Mouse (Mus musculus): ENCODE data around the gene Olfr221.
"Not testable (repeated sequence)": the region's sequence is repeated elsewhere in the genome, so short reads cannot be mapped to it uniquely, and the experiment has no call there.

Olfr221 gene

GRCm38 (mm10) chr14:52042359-52042758, at the start of gene Olfr221:
TSS of gene Olfr221 (minus strand) at chr14:52042459.
- not testable (repeated sequence) for DNase-seq (ENCODE audit: low spot score)

DNA sequence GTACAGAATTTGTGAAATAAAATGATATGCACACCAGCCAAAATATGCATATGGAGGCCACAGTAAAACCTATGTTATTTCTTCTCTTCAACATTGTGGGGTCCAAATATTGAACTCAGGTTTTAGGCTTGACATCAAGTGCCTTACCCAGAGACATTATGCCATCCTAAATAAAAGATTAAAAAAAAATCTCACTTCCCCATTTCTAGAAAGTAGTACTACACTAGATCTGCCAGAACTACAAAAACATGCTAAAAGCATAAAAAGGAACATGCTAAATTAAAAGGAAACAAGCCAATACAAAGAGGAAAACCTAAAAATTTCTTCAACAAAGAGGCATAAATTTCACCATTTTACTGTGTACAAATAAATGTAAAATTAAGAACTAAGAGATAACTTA, 40.8 kb upstream of the Olfr221 start:
- DNase-seq (ENCODE audit: low spot score) = no peak

DNA sequence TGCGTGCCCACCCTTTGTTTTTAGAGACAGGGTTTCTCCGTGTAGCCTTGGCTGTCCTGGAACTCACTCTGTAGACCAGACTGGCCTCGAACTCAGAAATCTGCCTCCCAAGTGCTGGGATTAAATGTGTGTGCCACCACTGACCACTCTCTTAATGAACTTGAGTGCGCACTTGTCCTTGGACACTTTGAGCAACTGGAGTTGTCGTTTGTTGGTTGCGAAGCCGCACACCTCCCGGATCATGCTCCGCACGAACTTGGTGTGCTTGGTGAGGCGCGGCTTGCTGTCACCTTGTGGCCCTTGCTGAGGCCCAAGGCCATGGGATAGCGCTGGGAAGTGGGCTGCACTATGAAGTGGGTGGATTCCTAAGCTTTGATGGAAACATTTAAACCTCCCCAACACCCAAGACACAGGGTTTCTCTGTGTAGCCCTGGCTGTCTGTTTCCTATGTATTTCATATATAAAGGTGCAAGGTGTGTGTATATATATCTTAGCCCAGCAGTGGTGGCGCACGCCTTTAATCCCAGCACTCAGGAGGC, 29.4 kb upstream of the Olfr221 start:
- no peak for DNase-seq (ENCODE audit: low spot score)

DNA sequence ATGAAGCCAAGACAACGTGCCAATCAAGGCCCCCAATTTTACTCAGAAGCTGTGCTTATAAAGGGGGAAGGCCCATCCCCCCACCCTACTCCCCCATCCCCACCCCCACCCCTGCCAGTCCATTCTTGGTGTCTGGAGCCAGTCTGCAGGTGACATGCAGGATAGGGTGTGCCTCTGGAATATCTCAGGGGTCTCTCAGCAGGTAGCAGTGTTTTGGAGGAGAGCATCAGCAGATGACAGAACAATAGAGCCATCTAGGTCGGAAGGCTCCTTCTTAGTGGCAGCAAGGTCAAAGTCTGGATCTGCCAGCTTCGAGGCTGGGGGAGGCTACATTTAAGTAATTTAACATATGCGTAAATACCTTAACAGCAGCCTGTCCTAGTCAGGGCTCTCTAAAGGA, 23.9 kb upstream of the Olfr221 start:
- DNase-seq (ENCODE audit: low spot score) = no peak

DNA sequence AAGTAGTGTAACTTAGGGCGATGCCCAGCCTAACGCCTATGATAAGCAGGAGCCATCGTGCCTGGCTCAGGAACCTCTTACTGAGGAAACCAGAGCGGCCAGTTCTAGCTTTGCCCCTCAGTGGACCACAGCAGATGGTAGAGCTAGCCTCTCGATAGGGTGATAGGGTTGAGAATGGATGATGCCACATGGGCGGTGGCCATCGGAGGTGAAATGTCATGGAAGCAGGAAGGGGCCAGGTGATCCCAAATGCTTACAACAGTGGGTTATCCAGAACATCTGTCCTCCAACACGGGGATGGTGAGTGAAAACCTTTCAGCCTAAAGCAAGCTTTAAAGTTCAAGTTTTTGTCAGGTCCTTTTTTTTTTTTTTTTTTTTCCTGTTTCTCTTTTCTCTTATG, 19.5 kb upstream of the Olfr221 start:
- DNase-seq (ENCODE audit: low spot score) = no peak

GRCm38 (mm10) chr14:52060800-52061199, 18.5 kb upstream of the Olfr221 start:
- no peak for DNase-seq (ENCODE audit: low spot score)

- DNase-seq (ENCODE audit: low spot score) = no peak
Measured at GRCm38 (mm10) chr14:52059982-52060381, 17.7 kb upstream of the Olfr221 start.

GRCm38 (mm10) chr14:52052720-52053119, 10.5 kb upstream of the Olfr221 start:
- not testable (repeated sequence) for DNase-seq (ENCODE audit: low spot score)

DNA sequence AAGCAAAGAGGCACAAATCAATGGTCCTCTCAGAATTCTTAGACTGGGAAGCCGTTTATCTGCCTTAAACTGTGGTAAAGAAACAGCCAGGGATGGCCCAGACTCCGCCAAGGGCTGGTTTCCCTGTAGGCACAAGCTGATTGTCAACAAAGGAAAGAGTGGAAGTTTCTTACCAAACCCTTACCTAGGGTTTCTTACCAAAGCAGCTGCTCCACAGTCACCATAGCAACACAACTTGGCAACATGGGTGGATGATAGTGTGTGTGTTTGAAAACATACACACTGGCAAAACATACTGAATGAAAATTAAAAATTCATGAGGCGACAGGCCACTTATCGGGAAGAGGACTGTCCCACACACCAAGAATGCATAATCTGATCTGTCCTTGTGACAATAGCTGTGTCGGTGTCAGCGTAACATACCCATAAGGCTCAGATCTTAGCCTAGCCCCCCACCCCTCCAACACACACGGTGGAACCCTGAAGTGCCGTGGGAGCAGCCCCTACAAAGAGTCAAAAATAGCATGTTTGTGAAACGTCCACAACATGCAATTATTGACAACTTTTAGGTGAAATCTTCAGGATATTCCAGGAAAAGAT, 3.8 kb upstream of the Olfr221 start:
- no peak for DNase-seq (ENCODE audit: low spot score)

GRCm38 (mm10) chr14:52044901-52045678, 2.8 kb upstream of the Olfr221 start:
- peak; percentile 76 for DNase-seq (ENCODE audit: low spot score)

- no peak for DNase-seq (ENCODE audit: low spot score)
Measured at GRCm38 (mm10) chr14:52043446-52043845, 1.2 kb upstream of the Olfr221 start.

DNA sequence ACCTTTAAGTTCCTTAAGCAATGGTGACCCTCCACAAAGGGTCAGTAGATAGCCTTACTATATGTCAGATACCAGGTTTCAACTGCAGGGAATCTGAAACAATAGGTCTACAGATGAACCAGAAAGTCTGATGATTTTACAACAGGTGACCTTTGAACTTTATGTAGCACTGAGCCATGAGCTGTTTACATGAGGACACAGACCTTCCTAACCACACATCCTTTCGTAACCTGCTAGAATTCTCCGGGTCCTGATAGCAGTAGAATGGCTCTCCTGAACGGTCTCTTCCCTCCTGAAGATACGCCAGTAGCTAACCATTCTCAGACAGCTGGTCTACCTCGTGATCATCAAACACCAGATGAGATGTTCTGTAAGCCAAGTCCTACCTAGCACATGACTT, 2.9 kb downstream of the Olfr221 start:
- DNase-seq (ENCODE audit: low spot score) = no peak

DNA sequence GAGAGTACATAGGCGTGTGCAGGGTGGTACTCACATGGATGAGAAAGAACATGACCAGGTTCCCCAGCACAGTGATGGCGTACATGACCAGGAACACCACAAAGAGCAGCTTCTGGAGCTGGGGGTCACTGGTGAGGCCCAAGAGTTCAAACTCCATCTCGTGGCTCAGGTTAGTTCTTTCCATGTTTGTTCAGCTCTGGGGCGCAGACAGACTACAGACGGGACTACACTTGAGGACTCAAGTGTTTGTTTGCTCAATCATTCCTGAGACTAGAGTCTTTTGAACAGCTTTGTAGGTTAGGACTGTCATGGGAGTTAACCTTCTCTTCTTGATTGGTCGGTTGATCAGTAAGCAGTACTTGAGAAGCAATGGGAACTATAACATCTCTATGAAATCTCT, 6.3 kb downstream of the Olfr221 start:
- DNase-seq (ENCODE audit: low spot score) = no peak

- DNase-seq (ENCODE audit: low spot score) = no peak
Measured at GRCm38 (mm10) chr14:52026342-52026741, 15.9 kb downstream of the Olfr221 start.

DNA sequence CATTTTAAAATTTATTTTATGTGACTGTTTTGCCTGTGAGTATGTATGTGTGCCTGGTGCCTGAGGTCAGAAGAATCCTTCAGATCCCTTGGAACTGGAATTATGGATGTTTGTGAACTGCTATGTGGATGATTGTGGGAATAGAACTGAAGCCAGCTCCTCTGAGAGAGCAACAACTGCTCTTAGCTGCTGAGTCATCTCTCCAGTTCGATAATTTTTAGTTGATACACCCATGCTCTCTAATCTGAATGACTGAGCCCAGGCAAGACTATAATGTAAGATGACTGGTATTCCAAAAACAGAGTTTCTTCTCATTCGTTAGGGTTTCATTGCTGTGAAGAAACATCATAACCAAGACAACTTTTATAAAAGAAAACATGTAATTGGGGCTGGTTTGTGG, 18.1 kb downstream of the Olfr221 start:
- no peak for DNase-seq (ENCODE audit: low spot score)

DNA sequence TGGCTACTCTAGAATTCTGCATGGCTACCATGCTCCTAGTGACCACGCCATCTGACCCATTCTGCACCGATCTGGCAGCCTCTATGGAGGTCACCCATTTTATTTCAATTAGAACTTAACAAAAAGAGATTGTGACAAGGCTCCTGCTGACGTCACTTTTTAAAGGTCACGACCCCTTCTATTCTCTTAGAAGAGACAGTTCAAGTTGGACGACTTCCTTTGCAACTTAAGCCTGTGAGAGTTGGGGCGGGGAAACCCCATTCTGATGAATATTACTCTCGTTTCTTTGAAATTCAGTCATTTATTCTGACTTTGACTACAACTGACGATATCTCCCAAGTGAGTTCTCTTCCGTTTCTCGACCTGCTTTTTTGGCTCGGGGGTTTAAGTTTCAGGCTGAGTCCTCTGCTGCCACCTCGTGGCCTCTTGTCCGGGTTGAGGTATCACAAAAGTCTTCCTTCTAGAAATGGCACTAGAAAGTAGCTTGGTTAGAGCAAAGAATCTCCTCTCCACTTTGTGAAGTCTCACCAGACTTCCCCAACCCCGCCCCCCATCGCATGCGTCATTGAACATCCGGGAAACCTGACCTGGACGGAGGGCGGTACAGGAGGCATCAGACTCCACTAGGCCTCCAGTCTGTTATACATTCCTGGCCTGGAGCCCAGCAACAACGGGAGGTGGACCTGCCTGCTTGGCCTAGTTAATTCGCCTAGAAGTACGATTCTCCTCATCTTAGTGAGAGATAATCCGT, 19.4 kb downstream of the Olfr221 start:
- DNase-seq (ENCODE audit: low spot score) = peak; percentile 93

DNA sequence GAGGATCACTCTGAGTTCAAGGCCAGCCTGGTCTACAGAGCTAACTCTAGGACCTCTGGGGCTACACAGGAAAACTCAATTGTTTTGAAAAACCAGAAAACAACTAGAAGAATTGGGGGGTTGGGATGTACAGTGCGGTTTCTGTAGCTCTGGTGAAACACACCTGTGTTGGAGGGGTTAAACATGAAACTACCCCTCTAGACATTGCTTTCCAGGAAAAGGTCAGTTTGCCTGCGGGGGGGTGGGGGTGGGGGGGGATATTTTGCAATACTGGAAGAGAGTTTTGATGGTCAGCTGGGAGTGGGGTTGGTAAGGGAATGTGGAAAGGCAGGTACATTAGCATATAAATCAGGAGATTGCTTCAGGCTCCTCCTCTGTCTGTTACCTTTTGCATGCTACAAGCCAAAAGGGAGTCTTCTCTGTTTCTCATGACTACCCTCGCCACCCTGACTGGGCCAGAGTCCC, 20.0 kb downstream of the Olfr221 start:
- no peak for DNase-seq (ENCODE audit: low spot score)

- DNase-seq (ENCODE audit: low spot score) = no peak
Measured at GRCm38 (mm10) chr14:52021568-52022212, 20.6 kb downstream of the Olfr221 start.

- no peak for DNase-seq (ENCODE audit: low spot score)
Measured at GRCm38 (mm10) chr14:52021138-52021529, 21.1 kb downstream of the Olfr221 start.

GRCm38 (mm10) chr14:52020486-52021137, 21.6 kb downstream of the Olfr221 start, which contains the start of gene Zfp219:
TSS of gene Zfp219 (minus strand) at chr14:52020733.
- DNase-seq (ENCODE audit: low spot score) = peak; percentile 86

DNA sequence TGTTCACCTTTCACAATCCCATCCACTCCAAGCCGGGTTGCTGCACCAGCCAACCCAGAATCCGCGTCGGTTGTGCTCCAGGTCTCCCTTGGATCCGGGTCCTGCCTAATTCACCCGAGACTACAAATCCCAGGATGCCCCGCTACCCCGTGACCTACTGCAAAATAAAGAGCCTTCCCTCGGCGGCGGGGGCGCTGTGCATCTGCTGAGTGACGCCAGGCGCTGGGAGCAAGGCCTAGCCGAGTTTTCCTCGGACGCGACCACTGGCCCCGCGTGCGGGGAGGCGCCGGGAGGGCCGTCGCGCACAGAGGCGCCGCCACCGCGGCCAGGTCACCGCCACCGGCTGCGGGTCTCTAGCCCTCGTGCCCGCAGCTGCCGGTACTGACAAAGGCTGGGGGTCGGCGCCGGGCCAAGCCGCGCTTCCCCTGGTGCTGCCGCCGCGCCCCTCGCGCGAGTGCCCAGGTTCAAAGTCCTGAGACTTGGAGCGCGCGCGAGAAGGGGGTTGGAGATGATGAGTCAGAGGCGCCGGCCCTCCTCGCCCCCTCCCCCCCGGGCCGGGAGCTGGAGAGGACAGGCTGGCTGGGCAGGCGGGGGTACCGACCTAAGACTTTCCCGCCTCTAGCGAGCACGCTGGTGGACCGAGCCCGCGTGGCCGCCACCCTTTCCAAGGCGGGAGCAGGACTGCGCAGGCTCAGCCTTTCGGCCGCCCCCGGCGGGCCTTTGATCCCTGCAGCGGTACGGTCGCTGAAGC, 22.5 kb downstream of the Olfr221 start:
- peak; percentile 99 for DNase-seq (ENCODE audit: low spot score)
